Mouse (Mus musculus): ENCODE measurements around the gene Atp2b2. TPM values are rescaled to one million over a fixed set of nuclear protein-coding genes. Genes with fewer than 3 reads are reported as not detected.

Gene Atp2b2
- polyA plus RNA-seq, 1 experiment from 2014 or later = 0.78 TPM

DNA sequence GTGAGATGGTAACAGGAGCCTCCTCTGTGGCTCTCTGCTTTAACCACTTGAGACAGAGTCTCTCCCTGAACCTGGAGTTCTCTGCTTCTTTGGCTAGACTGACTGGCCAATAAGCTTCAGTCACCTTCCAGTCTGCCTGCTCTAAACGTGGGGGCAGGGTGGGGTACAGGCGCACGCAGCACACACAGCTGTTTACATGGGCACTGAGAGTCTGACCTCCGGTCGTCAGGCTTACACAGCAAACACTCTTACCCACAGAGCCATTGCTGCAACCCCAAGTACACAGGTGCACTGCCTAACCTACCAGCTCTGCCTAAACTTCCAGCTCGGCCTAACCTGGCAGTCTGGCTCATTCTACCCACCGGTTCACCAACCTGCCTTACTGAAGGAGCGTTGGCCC lies 251.4 kb downstream of the Atp2b2 start:
- H3K27me3 ChIP-seq (replicated peaks; ENCODE audit: control insufficient read depth, insufficient read depth, low read length) = no peaks in the 10 kb centered on the region
- H3K4me1 ChIP-seq (ENCODE audit: control insufficient read depth, insufficient read depth, low read length) = peaks cover 6% of the 10 kb centered on the region; the same call in 1 of the 2 replicates
- no peak overlapping the region for H3K27ac ChIP-seq (ENCODE audit: low read length)
- no peaks in the 10 kb centered on the region for H3K9me3 ChIP-seq (ENCODE audit: control insufficient read depth, low read length)
- H3K4me3 ChIP-seq (ENCODE audit: low read length) = no peak overlapping the region
- no peaks in the 10 kb centered on the region for H3K36me3 ChIP-seq (ENCODE audit: control insufficient read depth, insufficient read depth, low read length)
- ATAC-seq = no peak
- 61% methylated on average over 8 of the region's 8 CpGs for WGBS
- no peak overlapping the region for H3K4me2 ChIP-seq (ENCODE audit: low read depth, low read length)
- H3K9ac ChIP-seq (ENCODE audit: low read depth, low read length) = no peak overlapping the region

- WGBS = 40% methylated on average over 6 of the region's 6 CpGs
- peak; percentile 28; the same call in 1 of the 2 replicates for ATAC-seq
- Histone ChIP-seq H3K36me3 (ENCODE audit: control insufficient read depth, insufficient read depth, low read length) (no peaks in the 10 kb centered on the region), H3K4me1 (ENCODE audit: control insufficient read depth, insufficient read depth, low read length) (peaks cover 3% of the 10 kb centered on the region; the same call in 1 of the 2 replicates), H3K27ac (ENCODE audit: low read length) (no peak overlapping the region), H3K4me3 (ENCODE audit: low read length) (no peak overlapping the region), H3K9ac (ENCODE audit: low read depth, low read length) (no peak overlapping the region), H3K27me3 (replicated peaks; ENCODE audit: control insufficient read depth, insufficient read depth, low read length) (no peaks in the 10 kb centered on the region), H3K4me2 (ENCODE audit: low read depth, low read length) (no peak overlapping the region), H3K9me3 (ENCODE audit: control insufficient read depth, low read length) (no peaks in the 10 kb centered on the region)
Measured at GRCm38 (mm10) chr6:113787459-113787968, 254.9 kb downstream of the Atp2b2 start.

GRCm38 (mm10) chr6:113785658-113786057 lies 256.8 kb downstream of the Atp2b2 start:
- 76% methylated on average over 7 of the region's 7 CpGs for WGBS
- Histone ChIP-seq H3K27ac (ENCODE audit: low read length) (no peak overlapping the region), H3K36me3 (ENCODE audit: control insufficient read depth, insufficient read depth, low read length) (no peaks in the 10 kb centered on the region), H3K4me2 (ENCODE audit: low read depth, low read length) (no peak overlapping the region), H3K4me3 (ENCODE audit: low read length) (no peak overlapping the region), H3K4me1 (ENCODE audit: control insufficient read depth, insufficient read depth, low read length) (peaks cover 3% of the 10 kb centered on the region; the same call in 1 of the 2 replicates), H3K9me3 (ENCODE audit: control insufficient read depth, low read length) (no peaks in the 10 kb centered on the region), H3K9ac (ENCODE audit: low read depth, low read length) (no peak overlapping the region), H3K27me3 (replicated peaks; ENCODE audit: control insufficient read depth, insufficient read depth, low read length) (no peaks in the 10 kb centered on the region)
- no peak for ATAC-seq

GRCm38 (mm10) chr6:113778229-113778753 lies 264.1 kb downstream of the Atp2b2 start:
- Histone ChIP-seq H3K9ac (ENCODE audit: low read depth, low read length) (no peak overlapping the region), H3K36me3 (ENCODE audit: control insufficient read depth, insufficient read depth, low read length) (no peaks in the 10 kb centered on the region), H3K9me3 (ENCODE audit: control insufficient read depth, low read length) (no peaks in the 10 kb centered on the region), H3K27ac (ENCODE audit: low read length) (no peak overlapping the region), H3K4me1 (ENCODE audit: control insufficient read depth, insufficient read depth, low read length) (no peaks in the 10 kb centered on the region), H3K27me3 (replicated peaks; ENCODE audit: control insufficient read depth, insufficient read depth, low read length) (no peaks in the 10 kb centered on the region), H3K4me2 (ENCODE audit: low read depth, low read length) (no peak overlapping the region), H3K4me3 (ENCODE audit: low read length) (no peak overlapping the region)
- no peak for ATAC-seq
- 50% methylated on average over 7 of the region's 7 CpGs for WGBS

GRCm38 (mm10) chr6:113768804-113769203 lies 273.6 kb downstream of the Atp2b2 start:
- Histone ChIP-seq H3K27me3 (replicated peaks; ENCODE audit: control insufficient read depth, insufficient read depth, low read length) (no peaks in the 10 kb centered on the region), H3K4me3 (ENCODE audit: low read length) (no peak overlapping the region), H3K4me1 (ENCODE audit: control insufficient read depth, insufficient read depth, low read length) (no peaks in the 10 kb centered on the region), H3K27ac (ENCODE audit: low read length) (no peak overlapping the region), H3K9me3 (ENCODE audit: control insufficient read depth, low read length) (no peaks in the 10 kb centered on the region), H3K9ac (ENCODE audit: low read depth, low read length) (no peak overlapping the region), H3K4me2 (ENCODE audit: low read depth, low read length) (no peak overlapping the region), H3K36me3 (ENCODE audit: control insufficient read depth, insufficient read depth, low read length) (no peaks in the 10 kb centered on the region)
- ATAC-seq = no peak
- WGBS = 56% methylated on average over 11 of the region's 11 CpGs

- Histone ChIP-seq H3K4me3 (ENCODE audit: low read length) (no peak overlapping the region), H3K27ac (ENCODE audit: low read length) (no peak overlapping the region), H3K4me2 (ENCODE audit: low read depth, low read length) (no peak overlapping the region), H3K36me3 (ENCODE audit: control insufficient read depth, insufficient read depth, low read length) (no peaks in the 10 kb centered on the region), H3K9me3 (ENCODE audit: control insufficient read depth, low read length) (no peaks in the 10 kb centered on the region), H3K9ac (ENCODE audit: low read depth, low read length) (no peak overlapping the region), H3K4me1 (ENCODE audit: control insufficient read depth, insufficient read depth, low read length) (no peaks in the 10 kb centered on the region), H3K27me3 (replicated peaks; ENCODE audit: control insufficient read depth, insufficient read depth, low read length) (no peaks in the 10 kb centered on the region)
- peak; percentile 33; the same call in 1 of the 2 replicates for ATAC-seq
- WGBS = 27% methylated on average over 7 of the region's 7 CpGs
Measured at GRCm38 (mm10) chr6:113761644-113762043, 280.8 kb downstream of the Atp2b2 start.

DNA sequence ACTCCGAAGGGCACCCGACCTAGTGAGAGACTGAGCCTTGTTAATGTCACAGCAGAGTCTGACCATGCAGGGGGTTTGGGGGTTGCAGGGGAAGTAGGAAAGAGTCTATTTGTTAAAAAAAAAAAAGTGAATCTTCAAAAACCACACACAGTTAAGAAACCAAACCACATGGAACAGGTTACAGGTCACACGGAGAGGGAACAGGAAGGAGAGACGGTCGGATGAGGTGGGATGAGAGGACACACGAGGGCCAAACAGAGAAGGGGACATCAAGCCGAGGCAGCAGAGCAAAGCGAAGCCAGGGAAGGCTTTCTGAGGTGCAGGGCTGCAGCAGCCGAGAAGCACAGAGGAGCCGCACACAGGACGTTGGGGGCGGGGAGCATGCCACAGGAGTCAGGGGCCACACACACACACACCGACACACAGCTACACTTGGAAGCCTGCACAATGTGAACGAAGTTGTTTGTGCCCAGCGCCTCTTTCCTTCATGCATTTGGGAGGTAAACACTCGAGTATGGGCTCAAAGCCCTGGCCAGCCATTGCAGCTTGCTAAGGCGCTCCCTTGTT lies 293.2 kb downstream of the Atp2b2 start:
- no peak for ATAC-seq
- no peaks in the 10 kb centered on the region for H3K9me3 ChIP-seq (ENCODE audit: control insufficient read depth, low read length)
- peaks cover 11% of the 10 kb centered on the region; the same call in 1 of the 2 replicates for H3K27me3 ChIP-seq (replicated peaks; ENCODE audit: control insufficient read depth, insufficient read depth, low read length)
- H3K27ac ChIP-seq (ENCODE audit: low read length) = no peak overlapping the region
- H3K4me3 ChIP-seq (ENCODE audit: low read length) = no peak overlapping the region
- no peaks in the 10 kb centered on the region for H3K4me1 ChIP-seq (ENCODE audit: control insufficient read depth, insufficient read depth, low read length)
- no peaks in the 10 kb centered on the region for H3K36me3 ChIP-seq (ENCODE audit: control insufficient read depth, insufficient read depth, low read length)
- H3K4me2 ChIP-seq (ENCODE audit: low read depth, low read length) = no peak overlapping the region
- no peak overlapping the region for H3K9ac ChIP-seq (ENCODE audit: low read depth, low read length)
- WGBS = 55% methylated on average over 17 of the region's 17 CpGs

DNA sequence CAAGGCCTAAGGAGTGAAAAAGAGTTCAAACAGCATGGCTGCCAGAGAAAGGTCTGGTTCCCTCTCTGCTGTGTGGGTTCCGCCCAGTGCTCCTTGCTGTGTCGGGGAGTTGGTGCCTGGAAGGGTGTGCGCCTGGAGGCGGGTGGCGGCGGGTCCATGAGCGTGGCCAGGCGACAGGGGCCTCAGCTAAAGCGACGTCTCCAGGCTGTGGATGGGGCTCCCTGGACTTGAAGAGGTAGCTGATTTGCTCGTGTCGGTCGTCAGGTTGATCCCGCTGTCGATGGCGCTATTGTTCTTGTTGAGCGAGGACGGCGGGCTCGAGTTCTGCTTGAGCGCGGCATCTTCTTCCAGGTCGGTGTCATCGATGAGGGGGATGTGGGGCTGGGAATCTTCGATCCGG lies 294.1 kb downstream of the Atp2b2 start:
- H3K4me3 ChIP-seq (ENCODE audit: low read length) = peak overlapping the region; percentile 16; the same call in 1 of the 2 replicates
- H3K4me2 ChIP-seq (ENCODE audit: low read depth, low read length) = peak overlapping the region; percentile 34
- ATAC-seq = peak; percentile 23; the same call in 1 of the 2 replicates

GRCm38 (mm10) chr6:113747284-113747683 lies 295.1 kb downstream of the Atp2b2 start:
- peaks cover 11% of the 10 kb centered on the region; the same call in 1 of the 2 replicates for H3K27me3 ChIP-seq (replicated peaks; ENCODE audit: control insufficient read depth, insufficient read depth, low read length)
- no peak for ATAC-seq

More for the DNA sequence above, 294.1 kb downstream of the Atp2b2 start:
- Histone ChIP-seq H3K27ac (ENCODE audit: low read length) (no peak overlapping the region), H3K36me3 (ENCODE audit: control insufficient read depth, insufficient read depth, low read length) (no peaks in the 10 kb centered on the region), H3K4me1 (ENCODE audit: control insufficient read depth, insufficient read depth, low read length) (no peaks in the 10 kb centered on the region), H3K9me3 (ENCODE audit: control insufficient read depth, low read length) (no peaks in the 10 kb centered on the region), H3K9ac (ENCODE audit: low read depth, low read length) (no peak overlapping the region), H3K27me3 (replicated peaks; ENCODE audit: control insufficient read depth, insufficient read depth, low read length) (peaks cover 11% of the 10 kb centered on the region; the same call in 1 of the 2 replicates)
- WGBS = 28% methylated on average over 26 of the region's 26 CpGs

More at GRCm38 (mm10) chr6:113747284-113747683, 295.1 kb downstream of the Atp2b2 start:
- Histone ChIP-seq H3K9me3 (ENCODE audit: control insufficient read depth, low read length) (no peaks in the 10 kb centered on the region), H3K4me1 (ENCODE audit: control insufficient read depth, insufficient read depth, low read length) (no peaks in the 10 kb centered on the region), H3K9ac (ENCODE audit: low read depth, low read length) (no peak overlapping the region), H3K4me2 (ENCODE audit: low read depth, low read length) (no peak overlapping the region), H3K36me3 (ENCODE audit: control insufficient read depth, insufficient read depth, low read length) (no peaks in the 10 kb centered on the region), H3K27ac (ENCODE audit: low read length) (no peak overlapping the region), H3K4me3 (ENCODE audit: low read length) (no peak overlapping the region)
- WGBS = 78% methylated on average over 14 of the region's 14 CpGs
